Mouse (Mus musculus) cerebellum, postnatal 36 days (tissue): ENCODE measurements at regions not wholly inside any gene's neighbourhood (a gene's known extent, or its start where the extent isn't known, plus 50 kb on each side); places are given as distances from the start of the nearest gene placed in this dataset.
"Not testable (repeated sequence)": the region's sequence is repeated elsewhere in the genome, so short reads cannot be mapped to it uniquely, and the experiment has no call there.

Experiments
- DNase-seq, 2 experiments: peaks; one replicate each; pipeline ENCODE4 v3.0.0; 2021 to 2022; ENCODE audit warnings: mixed read lengths in 2 of 2

DNA sequence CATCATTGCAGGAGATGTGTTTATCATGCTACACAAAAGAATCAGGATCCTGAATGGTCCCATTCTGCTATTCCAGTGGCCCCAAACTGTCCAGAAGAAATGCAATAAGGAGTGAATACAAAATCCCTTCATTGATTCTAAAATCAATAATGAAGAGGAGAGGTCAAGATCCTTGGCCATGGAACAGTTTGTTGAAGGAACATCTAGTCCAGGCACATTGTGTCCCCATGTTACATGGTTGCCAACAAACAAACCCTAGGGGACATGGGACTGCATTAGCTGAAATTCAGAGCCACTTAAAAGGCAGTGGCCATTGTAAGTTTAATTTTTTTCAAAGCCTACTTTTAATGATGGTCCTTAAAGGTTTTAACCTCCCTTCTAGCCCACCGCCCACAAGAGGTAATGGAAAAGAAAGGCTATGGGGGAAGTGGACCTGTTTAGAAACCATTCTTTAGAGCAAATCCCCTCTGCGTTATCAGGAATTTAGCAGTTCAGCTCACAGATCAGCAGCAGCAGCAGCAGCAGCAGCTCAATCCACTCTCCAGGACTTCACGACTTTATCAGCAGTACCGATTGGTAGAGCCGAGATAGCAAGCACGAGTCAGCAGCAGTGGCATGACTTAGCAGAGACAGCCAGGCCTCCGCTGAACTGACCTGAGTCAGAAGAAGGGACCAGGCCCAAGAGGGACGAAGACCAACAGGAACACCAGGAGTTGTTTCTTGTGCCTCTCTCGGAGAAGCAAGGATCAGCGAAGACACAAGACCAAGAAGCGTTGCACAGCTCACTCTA lies 268.3 kb downstream of the Setd4 start:
- no peak for DNase-seq

DNA sequence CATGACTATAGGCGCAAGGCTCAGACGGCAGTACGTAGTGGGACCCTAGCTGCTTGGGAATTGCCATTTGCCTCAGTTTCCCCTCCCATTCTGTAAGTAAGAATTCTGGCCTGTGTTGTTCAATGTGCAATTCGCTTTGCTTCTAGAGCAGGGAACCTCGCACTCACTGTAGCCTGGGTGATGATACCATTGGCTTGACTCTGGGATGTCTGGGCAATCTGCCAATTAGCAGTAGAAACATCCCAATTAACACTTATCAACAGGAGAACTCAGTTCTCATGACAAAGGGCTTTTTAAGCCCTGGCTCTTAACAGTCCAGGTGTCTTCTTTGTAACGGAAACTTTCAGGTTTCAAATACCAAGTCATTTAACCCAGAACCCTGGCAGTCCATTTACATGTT lies 270.2 kb downstream of the Setd4 start:
- DNase-seq: no peak

DNA sequence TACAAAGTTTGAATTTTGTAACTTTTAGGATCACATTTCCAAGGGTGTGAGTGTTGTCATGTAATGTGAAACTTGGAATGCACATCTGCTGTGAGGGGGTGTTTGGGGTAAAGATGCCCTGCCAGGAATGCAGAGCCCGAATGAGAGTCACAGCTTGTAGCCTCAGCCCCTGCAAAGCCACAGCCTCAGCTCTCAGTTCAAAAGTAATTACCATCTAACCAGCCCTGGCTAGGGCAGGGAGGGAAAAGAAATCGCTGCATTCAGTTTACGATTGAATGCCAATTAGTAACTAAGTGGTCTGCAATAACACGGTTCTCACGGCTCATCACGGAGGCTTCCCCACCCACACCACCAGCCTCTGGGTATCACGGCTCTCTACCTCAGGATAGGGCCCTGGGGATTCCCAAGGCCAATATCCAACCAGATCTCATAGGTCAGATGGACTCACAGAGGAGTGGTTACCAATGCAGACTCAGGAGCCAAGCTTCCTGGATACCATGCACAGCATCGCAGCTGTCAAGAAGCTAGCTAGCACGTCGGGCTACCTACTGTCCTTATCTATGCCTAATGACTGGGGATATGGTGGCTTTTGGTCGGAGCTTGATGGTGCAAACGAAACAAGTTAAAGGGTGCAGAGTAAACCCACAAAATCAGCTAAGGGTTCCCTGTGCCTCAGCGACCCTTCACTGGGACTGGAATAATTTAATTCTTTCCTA lies 275.0 kb downstream of the Setd4 start:
- no peak for DNase-seq

DNA sequence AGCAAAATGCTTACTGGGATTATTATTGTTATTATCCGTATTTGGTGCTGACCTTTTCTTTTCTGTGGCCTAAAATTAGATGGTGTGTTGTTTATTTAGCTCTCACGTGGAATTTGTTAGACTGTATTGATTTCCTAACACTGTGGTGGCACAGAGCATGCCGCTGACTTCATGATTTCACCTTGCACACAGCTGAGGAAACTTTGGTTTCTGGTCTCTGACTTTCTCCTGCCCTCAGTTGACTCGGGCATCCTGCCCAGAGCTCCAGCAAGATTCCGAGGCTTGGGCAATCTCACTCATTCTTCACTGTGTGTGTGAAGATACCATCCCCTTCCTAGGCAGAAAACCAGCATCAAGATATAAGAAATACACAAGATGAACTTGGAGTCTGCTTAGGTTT lies 279.0 kb downstream of the Setd4 start:
- DNase-seq: no peak

DNA sequence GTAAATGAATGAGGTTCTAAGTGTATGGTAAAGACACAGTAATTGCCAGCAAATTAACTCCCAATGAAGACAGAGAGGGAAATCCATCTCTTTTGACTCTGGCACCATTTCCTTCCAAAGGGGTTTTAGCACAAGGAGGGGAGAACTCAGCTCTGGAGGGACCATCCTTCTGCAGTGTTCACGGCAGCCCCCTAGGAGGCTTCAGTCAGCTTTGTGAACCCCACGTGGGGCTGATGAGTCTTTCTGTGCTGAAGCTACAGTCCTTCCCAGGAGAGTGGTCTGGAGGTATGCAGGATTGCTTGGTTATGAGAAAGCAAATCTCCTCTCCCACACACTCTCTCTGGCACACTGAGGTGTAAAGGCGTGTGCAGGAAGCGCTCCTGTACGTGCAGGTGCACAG lies 280.7 kb downstream of the Setd4 start:
- no peak for DNase-seq

DNA sequence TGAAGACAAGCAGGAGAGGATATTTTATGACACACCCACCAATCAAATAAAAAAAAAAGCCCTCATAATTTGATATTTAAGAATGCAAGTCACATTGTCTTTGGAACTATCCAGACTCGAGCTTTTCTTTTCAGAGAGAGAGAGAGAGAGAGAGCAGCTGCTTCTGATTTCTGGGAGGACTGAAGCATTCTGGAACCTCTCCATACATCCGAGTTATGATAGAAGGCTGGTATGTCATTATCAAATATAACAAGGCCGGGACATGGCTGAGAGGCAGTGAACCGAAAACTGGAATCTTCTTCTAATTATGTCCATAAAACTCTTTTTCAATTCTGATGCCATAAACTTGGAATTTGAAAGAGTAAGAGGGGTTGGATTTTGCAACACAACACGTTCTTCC lies 284.3 kb downstream of the Setd4 start:
- DNase-seq: no peak

DNA sequence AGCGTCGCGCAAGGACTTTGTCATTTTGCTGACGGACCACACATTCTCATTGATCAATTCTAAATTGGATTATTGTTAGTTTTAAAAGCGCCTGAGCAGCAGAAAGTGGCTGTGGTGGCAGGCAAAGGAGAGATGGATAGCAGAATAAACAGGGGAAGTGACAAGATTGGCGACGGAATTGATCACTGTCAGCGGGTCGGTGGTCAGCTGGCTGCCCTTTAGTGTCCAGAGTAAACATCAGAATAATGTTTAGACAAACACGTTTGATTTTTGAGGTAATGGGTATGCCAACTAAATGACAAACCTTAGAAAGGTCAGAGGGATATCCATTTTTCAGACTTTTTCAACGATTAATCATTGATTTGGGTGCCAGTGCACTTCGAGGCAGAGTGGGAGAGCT lies 292.2 kb downstream of the Setd4 start:
- DNase-seq: no peak

DNA sequence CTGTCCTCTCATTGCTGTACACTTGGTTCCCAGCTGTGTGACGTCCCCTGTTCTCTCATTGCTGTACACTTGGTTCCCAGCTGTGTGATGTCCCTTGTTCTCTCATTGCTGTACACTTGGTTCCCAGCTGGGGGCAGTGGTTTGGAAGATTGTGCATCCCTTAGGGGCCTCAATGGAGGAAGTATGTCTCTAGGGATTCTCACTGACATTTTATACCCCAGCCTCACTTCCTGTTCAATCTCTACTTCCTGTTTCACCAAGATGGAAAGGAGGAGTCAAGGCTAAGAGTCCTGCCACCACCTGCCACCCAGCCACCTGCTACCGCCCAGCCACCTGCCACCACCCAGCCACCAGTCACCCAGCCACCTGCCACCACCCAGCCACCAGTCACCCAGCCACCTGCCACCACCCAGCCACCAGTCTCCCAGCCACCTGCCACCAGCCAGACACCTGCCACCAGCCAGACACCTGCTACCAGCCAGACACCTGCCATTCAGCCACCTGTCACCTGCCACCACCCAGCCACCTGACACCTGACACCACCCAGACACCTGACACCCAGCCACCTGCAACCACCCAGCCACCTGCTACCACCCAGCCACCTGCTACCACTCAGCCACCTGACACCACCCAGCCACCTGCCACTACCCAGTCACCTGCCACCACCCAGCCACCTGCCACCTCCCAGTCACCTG lies 295.1 kb downstream of the Setd4 start:
- no peak for DNase-seq

DNA sequence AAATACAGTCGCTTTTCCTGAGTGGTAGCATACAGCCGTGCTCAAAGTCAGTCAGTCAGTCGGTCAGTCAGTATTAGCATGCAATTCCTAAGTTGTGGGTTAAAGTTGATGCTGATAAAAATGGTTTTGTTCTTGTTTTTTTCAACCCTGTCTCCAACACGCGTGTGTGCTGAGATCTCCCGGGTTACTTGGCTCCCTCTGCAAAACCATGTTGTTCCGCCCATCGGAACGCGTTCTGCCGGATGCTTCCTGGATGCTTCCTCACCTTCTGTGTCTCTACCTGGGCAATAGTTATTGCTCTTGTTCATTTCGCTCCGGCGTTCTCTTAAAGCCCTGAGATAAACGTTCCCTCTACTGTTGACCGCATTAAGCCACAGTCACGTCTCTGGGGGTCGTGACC lies 296.9 kb downstream of the Setd4 start:
- DNase-seq: no peak

DNA sequence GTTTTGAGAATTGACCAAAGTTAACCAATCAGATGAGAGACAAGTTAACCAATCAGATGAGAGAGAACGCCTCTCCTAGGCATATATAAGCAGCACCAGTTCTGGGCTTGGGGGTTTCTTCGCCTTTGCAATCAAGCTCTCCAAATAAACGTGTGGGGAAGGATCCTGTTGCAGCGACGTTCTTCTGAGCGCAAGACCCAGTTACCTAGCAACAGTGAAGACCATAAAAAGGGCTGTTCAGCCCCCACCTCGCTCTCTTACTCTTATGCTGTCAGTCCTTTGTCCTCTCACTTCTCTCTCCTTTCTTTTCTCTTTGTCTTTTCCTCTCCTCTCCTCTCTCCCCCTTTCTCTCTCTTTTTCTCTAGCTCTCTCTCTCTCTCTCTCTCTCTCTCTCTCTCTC lies 297.7 kb downstream of the Setd4 start:
- DNase-seq: not testable (repeated sequence)

DNA sequence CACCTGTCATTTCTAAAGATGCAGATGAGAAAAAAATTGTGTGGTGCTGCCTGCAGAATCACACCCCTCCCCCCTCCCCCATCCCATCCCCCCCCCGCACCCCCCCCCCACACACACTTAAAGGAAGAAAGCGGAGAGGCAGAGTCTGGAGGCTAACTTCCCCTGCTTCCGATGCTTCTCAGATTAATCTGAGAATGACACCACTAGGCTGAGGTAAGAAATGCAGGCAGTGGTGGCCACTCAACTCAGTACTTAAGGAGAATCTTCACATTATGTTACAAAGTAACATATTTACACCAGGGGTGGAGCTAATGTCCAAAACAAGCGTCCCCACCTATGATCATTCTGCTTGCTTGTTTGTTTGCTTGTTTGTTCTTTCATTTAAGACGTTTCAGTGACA lies 309.4 kb downstream of the Setd4 start:
- no peak for DNase-seq

DNA sequence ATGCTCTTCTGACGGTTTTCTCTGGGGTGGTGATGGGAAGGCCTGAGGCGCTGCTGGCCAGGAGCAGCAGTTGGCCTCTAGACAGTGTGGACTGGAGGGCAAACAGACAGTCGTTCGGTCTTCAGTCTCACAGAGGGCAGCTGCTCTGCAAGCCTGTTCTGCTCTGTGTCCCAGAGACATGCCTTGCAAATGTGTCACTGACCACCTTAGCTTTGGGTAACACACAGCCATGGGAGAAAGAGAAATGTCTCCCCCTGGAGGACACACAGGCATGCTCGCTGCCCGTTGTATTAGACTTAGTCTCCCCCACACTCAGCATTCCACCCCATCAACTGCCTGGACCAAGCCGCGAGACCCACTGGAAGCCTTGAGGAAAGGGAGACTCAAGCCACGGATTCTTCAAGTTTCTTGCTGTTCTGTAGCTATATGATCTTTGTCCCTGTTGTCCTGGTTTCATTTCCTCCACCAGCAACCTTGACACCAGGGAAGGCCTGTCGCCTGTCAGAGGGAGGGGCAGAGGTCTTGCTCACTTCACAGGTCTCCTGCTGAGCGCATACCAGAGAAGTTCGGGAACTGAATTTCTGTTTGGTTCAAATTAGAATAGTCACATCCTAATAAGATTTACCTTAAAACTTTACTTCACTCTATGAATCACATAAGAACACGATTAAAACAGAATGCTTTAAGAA lies 310.8 kb downstream of the Setd4 start:
- DNase-seq: peak; percentile 48 to 55

DNA sequence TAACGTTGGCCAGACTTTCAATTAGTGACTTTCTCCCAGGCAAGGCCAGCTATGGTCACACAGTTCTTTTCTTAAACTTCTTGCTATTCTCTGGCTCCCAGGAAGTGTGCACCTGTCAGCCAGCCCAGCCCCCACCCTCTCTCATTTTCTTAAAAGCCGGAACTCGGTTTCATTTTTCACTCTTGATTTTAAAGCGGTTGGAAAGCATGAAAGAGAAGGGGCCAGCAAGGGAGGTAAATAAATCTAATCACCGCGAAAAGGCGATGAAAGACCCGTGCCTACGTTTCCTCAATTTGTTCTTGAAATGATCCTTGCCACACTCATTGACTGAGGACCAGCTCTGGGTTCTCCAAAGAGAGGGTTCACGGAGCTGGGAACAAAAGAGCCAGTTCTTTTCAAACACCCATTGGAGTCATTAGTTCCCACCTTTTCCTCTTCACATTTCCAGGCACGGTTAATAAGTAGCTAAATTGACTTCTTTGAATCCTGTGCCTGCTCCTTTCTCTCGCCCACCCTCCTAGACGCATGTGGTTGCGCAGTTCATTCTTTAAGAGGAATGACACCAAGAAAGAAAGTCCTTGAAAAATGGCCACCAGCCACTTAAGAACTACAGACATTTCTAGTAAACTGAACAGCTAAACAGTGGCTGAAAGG lies 311.6 kb downstream of the Setd4 start:
- no peak for DNase-seq

DNA sequence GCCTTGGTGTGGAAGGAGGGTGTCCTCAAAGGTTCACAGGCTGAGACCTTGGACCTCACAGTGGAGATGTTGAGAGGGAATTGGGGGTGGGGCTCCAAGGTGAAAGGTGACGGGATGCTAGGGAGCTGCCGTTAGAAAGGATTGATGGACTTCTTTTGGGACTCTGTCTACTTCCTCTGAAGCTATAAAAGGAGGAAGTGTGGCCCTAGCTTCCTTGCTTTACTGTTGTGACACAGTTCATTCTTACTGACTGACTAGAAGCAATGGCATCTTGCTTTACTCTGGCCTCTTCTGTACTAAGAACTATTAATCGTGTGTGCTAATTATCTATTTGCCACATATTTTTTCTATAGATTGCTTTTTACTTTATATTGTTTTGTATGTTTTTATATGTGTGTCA lies 315.8 kb downstream of the Setd4 start:
- DNase-seq: no peak

DNA sequence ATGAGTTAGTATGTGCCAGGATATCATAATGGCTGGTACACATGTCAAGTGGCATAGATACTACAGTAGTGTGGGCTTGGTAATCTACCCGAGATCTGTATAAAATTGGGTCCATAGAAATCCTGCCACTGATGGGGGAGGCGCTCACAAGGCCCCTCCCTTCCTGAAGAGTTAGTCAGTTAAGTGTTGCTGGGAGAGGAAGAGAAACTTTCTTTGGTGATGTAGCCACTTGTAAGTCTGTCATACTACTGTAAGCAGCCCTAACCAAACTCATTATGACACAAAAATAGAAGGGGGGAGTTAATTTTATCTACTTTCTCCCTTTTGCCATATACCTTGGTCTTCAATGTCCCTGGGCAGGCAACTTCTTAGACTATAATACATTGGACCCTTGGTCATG lies 316.3 kb downstream of the Setd4 start:
- DNase-seq: no peak

DNA sequence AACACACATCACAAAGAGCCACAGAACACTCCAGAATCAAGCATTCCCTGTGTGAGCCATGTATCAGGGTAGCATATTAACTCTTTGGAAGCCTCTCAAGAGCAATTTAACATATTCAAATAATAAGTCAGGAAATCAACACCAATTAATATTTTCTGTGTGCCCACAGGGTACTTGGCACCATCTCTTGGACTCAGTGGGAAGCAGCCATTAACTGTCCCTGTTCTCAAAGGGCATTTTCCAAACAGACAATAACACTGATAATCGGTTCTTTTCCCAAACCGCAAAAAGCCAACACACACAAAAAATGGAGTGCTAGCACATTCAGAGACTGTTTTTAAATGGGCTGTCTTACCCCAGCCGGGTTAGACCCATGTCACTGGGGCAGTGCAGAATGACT lies 317.0 kb downstream of the Setd4 start:
- no peak for DNase-seq

DNA sequence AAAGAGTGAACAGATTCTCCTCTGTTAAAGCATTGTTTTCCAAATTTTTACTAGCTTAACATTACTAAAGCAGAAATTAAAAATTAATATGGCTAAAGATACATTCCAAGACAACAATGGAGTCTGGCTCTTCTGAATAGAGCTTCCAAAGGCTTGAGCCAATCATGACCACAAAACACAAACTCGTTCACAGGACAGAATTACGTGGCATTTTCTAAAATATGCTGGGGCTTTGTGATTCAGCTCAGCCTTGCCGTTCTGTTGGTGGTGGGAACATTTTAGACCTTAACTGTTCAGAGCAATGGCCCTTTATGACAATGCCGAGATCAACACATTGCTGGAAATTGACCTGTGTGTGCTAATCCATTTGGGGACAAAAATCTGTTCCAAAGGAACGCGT lies 318.7 kb downstream of the Setd4 start:
- no peak for DNase-seq

DNA sequence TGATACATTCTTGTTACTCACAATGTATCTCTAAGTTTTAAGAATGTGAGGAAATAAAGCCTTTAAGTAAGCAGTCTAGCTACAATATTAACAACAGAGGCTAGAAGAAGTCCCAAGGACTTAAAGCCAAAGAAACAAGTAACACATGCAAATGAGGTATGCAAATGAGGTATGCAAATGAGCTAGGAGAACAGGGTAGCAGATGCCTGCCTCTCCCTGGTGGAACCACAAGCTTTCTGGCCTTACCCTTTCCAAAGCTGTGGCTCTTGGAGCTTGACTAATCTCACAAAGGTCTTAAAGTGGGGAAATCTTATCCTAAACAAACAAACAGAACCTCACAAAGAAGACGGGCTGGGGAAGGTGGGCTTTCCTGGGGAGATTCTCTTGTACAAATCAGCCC lies 322.1 kb downstream of the Setd4 start:
- DNase-seq: no peak

DNA sequence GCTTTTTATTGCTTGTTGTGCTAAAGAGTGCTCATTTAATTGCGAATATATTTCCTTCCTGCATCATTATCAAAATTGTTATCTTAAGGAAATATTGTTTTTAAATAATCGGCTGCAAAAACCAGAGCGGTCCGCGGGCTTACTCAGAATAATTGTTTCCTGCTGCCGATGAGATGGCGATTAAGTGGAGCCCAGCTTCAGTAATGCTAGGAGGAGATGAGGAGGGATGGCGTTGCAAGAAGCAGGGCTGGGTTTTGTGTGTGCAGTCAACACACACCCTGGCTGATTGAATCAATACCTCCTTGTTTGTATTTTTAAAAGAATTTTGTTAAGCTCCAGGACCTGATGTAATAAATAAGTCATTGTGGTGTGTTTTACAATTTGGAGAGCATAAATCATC lies 331.2 kb downstream of the Setd4 start:
- DNase-seq: no peak

DNA sequence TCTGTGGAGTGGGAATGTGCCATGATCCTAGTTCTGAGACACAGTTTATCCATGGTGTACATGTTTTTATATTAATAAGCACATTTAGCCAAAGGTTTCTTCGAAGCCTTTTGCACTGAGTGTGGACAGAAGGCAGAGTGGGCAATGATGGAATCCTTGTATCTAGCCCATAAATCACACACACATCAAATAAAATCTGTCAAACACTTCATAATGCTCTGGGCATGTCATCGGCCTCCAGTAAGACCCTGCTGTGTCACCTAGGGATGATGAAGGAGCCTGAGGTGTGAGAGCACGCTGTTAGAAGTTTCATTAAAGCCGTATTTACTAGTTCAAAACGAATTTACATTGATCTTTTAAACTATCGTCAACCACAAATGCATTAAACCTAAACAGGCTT lies 331.7 kb downstream of the Setd4 start:
- DNase-seq: no peak

DNA sequence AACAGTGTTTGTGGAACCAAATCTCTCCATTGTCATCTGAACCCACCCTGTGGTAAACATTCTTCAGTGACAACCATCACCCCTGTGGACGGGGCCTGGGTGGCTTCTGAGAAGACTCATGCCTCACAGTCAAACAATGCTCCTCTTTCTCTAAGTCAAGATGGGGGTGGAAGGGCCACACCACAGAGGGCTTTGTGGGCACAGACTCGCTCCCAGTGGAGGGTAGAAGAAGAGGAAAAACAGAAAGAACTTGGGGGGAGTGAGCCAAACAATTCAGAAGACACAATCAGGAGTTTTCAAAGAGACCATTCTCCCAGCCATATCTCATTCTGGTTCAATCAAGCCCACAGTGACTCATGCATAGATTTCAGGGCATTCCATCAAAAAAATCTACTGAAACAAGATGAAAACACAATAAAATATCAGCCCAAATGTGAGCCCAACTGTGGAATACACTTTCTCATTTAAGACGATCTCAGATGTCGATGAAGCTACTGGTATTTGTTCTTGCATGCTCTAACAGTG lies 339.7 kb downstream of the Setd4 start:
- no peak for DNase-seq

DNA sequence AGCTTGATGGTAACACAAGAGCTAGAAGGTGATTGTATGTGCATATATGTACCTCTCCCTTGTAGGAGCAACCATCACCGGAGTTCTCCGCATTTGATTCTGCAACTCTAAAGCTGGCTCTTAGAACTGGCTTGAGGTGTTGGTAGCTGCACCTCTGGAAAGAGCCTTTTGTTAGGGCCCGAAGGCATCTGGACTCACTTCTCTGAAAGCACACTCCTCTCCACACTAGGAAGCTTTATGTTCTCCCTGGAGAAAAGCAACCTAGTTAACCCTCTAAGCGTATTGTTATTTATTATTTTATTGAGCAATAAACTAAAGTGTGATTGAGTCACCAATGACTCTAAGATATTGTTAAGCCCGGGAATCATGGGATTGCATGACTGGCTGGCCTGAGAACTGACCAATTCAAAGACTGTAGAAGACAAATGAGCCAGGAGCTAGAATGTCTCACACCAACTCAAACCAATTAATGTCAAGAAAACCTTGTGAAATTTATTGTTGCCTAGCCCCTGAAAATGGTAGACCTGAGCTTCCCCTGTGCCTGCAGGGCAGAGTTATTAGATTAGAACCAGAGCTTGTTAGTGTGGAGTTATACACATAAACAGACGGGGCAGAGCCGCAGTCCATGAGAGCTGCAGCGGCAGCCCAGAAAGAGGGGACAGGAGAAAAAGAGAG lies 340.6 kb downstream of the Setd4 start:
- DNase-seq: no peak
